Mouse (Mus musculus): Measurements from ENCODE around the gene Gucy2c. TPM values are rescaled to one million over a fixed set of nuclear protein-coding genes. Genes with fewer than 3 reads are reported as not detected.

Gene Gucy2c
- polyA plus RNA-seq, 1 experiment, result not detected

DNA sequence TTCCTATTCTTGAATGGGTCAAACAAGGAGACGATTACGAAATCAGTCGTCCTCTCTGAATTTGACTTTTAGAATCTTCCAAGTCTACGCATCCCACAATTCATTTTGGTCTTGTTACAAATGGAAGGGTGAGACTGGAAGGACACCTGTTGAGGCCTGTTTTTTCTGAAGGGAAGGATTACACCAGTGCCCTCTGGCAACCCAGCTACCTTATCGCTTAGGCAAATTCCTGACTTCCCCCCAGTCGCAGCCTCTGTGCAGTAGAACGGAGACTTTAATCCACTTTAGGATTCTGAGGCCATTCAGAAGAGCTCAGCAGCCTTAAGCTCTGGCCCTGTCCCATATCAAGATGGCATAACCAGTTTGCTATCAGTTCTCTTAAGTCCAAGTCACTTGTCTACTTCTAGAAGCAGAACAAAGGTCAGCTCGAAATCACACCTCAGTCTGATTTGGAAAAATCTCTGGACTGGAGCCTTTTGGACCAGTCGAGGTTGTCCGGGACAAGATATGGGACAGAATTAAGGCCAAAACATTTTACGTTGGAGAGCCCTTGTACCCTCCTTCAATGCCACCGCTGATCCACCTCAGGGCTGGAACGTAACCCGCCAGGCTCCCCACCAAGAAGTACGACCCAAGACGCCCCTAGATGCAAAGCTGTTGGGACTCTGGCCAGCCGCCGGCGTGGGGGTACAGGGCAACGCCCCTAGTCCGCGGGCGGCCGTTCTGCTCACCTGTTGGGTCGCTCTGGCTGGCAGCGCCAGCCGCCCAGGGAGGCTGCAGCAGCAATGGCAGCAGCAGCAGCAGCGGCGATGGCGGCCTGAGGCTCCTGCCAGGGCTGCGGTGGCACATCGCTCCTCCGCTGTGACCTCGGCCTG lies 120.5 kb downstream of the Gucy2c start:
- TF ChIP-seq GATA1 (IDR thresholded peaks at IDR 0.05; ENCODE audit: low read length), result no peak

DNA sequence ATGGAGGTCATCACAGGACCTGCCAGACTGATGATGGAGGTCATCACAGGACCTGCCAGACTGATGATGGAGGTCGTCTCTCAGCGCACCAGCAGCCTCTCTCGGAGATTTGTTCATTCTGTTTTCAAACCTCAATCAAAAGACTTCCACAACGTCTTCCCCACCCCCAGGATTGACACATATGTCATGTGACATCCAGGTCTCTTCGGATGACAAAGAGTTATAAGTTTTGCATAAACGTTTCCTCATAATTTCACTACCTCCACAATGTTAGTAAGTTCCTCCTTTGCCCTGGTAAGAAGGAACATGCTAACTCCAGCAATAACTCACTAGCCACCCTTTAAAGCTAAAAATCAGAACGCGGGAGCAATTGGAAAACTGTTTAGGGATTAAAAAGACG lies 122.3 kb downstream of the Gucy2c start:
- no peak for TF ChIP-seq GATA1 (IDR thresholded peaks at IDR 0.05; ENCODE audit: low read length)

DNA sequence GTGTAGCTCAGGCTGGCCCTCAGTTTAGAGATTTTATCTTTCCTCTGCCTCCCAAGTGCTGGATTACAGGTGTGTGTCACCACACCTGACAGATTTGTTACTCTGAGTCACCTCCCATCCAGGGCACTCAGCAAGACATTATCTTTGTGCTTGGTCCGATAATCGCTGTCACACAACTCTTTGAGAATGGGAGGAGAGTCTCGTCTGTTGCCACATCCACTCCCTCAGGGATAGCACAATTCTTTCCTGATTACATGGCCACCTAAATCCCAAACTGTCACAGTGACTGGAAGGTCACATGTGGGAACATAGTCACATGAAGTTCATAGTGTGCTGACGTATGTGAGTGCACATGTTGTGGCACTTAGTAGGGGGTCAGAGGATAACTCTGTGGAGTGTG lies 123.3 kb downstream of the Gucy2c start:
- no peak for TF ChIP-seq GATA1 (IDR thresholded peaks at IDR 0.05; ENCODE audit: low read length)

DNA sequence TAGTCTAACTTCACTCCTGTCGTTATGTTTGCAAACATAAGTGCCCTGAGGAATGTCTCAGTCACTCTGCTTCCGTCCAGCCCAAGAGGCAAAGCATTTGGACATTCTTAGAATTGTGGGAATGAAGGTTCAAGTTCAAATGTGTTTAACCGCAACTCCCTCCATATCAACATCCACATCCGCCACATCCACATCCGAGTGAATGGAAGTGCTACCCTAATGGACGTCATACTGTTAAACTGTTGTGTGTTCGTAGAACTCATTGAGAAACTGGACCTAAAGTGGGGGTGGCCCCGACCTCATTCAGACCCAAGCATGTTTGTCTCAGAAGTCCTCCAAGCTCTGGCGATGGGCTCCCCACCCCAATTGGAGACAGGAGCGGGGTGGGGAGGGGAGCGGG lies 125.8 kb downstream of the Gucy2c start:
- no peak for TF ChIP-seq GATA1 (IDR thresholded peaks at IDR 0.05; ENCODE audit: low read length)

DNA sequence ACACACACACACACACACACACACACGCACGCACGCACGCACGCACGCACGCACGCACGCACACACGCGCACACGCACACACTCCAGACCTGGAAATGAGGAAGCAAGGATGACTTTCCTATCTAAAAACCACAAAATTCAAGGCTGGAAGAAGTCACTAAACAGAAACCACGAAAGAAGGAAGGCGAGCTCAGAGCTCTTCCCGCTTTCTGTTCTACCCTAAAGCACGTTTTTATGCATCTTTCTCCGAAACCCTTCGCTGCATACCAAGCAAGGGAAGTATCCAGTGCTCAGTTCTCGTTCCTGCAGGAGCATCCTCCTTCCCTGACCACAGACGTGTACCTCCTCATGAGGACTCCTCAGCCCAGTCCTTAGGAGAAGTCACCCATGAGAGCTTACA lies 127.1 kb downstream of the Gucy2c start:
- TF ChIP-seq GATA1 (IDR thresholded peaks at IDR 0.05; ENCODE audit: low read length), result no peak

DNA sequence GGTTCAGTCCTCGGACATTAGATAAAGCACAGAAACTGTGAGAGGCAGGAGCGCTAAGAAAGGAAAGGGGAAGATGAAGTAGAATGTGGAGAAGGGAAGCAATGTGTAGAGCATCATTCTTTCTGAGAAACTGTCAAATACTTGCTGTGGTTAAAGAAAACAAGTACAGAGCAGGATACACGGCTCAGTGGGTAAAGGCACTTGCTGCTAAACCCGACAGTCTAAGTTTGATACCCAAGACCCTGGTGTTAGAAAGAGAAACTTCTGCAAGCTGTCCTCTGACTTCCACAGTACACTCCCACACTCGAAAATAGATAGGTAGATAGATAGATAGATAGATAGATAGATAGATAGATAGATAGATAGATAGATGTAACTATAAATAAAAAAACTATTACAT lies 128.2 kb downstream of the Gucy2c start:
- no peak for TF ChIP-seq GATA1 (IDR thresholded peaks at IDR 0.05; ENCODE audit: low read length)

DNA sequence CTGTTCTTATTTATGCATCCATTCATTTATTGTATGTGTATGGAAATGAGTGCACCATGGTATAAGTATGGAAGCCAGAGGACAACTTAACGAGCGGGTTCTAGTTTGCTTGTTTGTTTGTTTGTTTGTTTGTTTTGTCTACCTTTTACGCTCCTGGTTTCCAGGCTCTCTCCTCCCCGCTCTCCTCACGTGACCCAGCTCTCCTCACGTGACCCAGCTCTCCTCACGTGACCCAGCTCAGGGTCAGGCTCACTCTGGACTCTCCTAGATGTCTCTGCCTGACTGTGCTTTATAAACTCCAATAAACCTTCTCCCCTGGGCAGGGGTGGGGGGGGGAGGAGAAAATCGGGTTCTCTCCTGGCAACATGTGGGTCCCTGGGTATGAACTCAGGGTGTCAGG lies 130.9 kb downstream of the Gucy2c start:
- TF ChIP-seq GATA1 (IDR thresholded peaks at IDR 0.05; ENCODE audit: low read length), result no peak

DNA sequence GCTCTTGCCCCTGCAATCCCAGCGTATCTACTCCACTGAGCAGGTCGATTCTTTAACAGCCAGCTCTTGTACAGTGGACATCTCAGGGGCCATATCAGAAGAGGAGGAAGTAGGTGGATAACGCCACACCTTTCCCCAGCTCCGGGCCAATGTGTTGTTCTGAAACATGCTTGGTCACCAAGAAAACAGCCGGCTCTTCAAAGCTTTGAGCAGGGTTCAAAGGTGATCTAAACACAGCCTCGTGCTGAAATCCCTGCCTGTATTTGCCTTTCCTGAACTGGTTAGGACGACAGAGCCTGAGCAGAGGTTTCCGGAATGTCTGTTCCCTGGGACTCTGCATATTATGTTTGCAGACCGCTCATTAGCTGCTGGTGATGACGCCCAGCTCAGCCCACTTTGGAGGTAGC lies 134.1 kb downstream of the Gucy2c start:
- no peak for TF ChIP-seq GATA1 (IDR thresholded peaks at IDR 0.05; ENCODE audit: low read length)

Other genes with a start within 250 kb of the Gucy2c start
- not detected in 2 replicates for gene Plbd1, start 119.8 kb downstream of the Gucy2c start, polyA plus RNA-seq (2012)
- gene Hist4h4, start 22.6 kb upstream of the Gucy2c start, polyA plus RNA-seq (2012), result 1.3 and 1.4 TPM in 2 replicates
- 320 and 434 TPM in 2 replicates for gene H2afj, start 26.5 kb upstream of the Gucy2c start, polyA plus RNA-seq (2012)
- gene BC049715, start 45.9 kb upstream of the Gucy2c start, polyA plus RNA-seq (2012), result 0.95 and 2.0 TPM in 2 replicates
- gene Wbp11, start 46.5 kb upstream of the Gucy2c start, polyA plus RNA-seq (2012), result 311 and 372 TPM in 2 replicates
- not detected in 2 replicates for gene Smco3, start 53.7 kb upstream of the Gucy2c start, polyA plus RNA-seq (2012)
- 1.4 and 2.0 TPM in 2 replicates for gene Art4, start 76.0 kb upstream of the Gucy2c start, polyA plus RNA-seq (2012)
- gene Mgp, start 94.1 kb upstream of the Gucy2c start, polyA plus RNA-seq (2012), result not detected in 2 replicates
- gene Erp27, start 140.4 kb upstream of the Gucy2c start, polyA plus RNA-seq (2012), result not detected in 2 replicates
- 0.46 and 2.1 TPM in 2 replicates for gene Pde6h, start 142.1 kb upstream of the Gucy2c start, polyA plus RNA-seq (2012)
- 63.9 and 64.1 TPM in 2 replicates for gene Arhgdib, start 160.1 kb upstream of the Gucy2c start, polyA plus RNA-seq (2012)

Data from G1E-ER4 (cell line).